Mouse (Mus musculus) small intestine, adult 2 months (tissue): ENCODE measurements around the gene Nostrin.

Source experiments
- CTCF ChIP-seq: fragments of 200-500 bp; IDR thresholded peaks from 2 replicates; pipeline ENCODE4 v1.5.1; 2012; ENCODE audit warnings: low read depth, mild to moderate bottlenecking, control low read depth, inconsistent platforms, low read length, moderate library complexity, mixed read lengths; ENCODE audit not compliant: insufficient replicate concordance, insufficient read length; ENCODE audit errors: extremely low read depth
- POLR2A ChIP-seq: fragments of 200-500 bp; IDR thresholded peaks from 2 replicates; pipeline ENCODE4 v1.6.1; 2012; ENCODE audit warnings: low read depth, mild to moderate bottlenecking, control low read depth, inconsistent platforms, low read length, moderate library complexity

- no peak for TF ChIP-seq CTCF
- TF ChIP-seq POLR2A = no peak
Measured at GRCm38 (mm10) chr2:69210773-69211172, 75.2 kb downstream of the Nostrin start, which contains the start of gene G6pc2.
